Mouse (Mus musculus): ENCODE measurements at regions not wholly inside any gene's neighbourhood (a gene's known extent, or its start where the extent isn't known, plus 50 kb on each side); places are given as distances from the start of the nearest gene placed in this dataset.

GRCm38 (mm10) chr12:90932684-90933083 lies 194.4 kb upstream of the Dio2 start:
- TF ChIP-seq CTCF (IDR thresholded peaks at IDR 0.05; ENCODE audit: low read depth): no peak
- TF ChIP-seq EP300 (IDR thresholded peaks at IDR 0.05; ENCODE audit: low read depth): no peak
